In the genomic region with DNA sequence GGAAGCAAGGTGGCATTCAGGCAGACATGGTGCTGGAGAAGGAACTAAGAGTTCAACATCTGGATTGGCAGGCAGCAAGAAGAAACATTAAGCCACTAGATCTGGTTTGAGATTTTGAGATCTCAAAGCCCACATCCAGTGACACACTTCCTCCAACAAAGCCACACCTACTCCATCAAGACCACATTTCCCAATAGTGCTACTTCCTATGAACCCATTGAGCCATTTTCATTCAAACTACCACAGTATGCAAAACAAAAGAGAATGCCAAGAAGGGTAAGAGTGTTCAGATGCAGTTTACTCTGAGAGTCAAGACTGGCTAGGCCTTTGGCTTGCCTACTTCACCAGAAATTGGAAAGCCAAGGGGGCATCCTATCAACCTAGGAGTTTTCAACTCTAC, we compare ENCODE assay signal across 18 mouse cellular contexts.
"Had no signal": no experiment of that assay in that cellular context is flagged by ENCODE, and none has a peak within 500 bp of the region (broad histone marks: within the 10 kb centered on the region; RNA-seq: fewer than 3 reads in every experiment).

No protein-coding gene starts in this region.

- H3K27ac ChIP-seq: limb, embryonic 12.5 days; limb, embryonic 15.5 days; liver, embryonic 14.5 days; macrophage; midbrain, embryonic 12.5 days; midbrain, embryonic 15.5 days; neural tube, embryonic 13.5 days had no signal

- ATAC-seq: intestine, postnatal 0 days; liver, postnatal 0 days; lung, postnatal 0 days; midbrain, embryonic 15.5 days had no signal

- H3K27me3 ChIP-seq: limb, embryonic 12.5 days; limb, embryonic 15.5 days; midbrain, embryonic 12.5 days; midbrain, embryonic 15.5 days; neural tube, embryonic 13.5 days had no signal

- DNase-seq: kidney, adult 8-10 months; kidney, postnatal 14 days; kidney, postnatal 4 days; left cerebral cortex, postnatal 4 days; liver, postnatal 0 days; lung, embryonic 14.5 days; thymus, postnatal 4 days had no signal

- H3K4me1 ChIP-seq: limb, embryonic 12.5 days; midbrain, embryonic 12.5 days; midbrain, embryonic 15.5 days; neural tube, embryonic 13.5 days had no signal

- H3K4me2 ChIP-seq: limb, embryonic 12.5 days; limb, embryonic 15.5 days; liver, embryonic 11.5 days; lung, embryonic 14.5 days; midbrain, embryonic 12.5 days; midbrain, embryonic 15.5 days; neural tube, embryonic 13.5 days had no signal

- H3K4me3 ChIP-seq: limb, embryonic 12.5 days; limb, embryonic 15.5 days; midbrain, embryonic 12.5 days; midbrain, embryonic 15.5 days; myocyte; neural tube, embryonic 13.5 days had no signal

- H3K9me3 ChIP-seq: limb, embryonic 15.5 days; midbrain, embryonic 12.5 days; midbrain, embryonic 15.5 days; neural tube, embryonic 13.5 days had no signal

- H3K9ac ChIP-seq: limb, embryonic 12.5 days; limb, embryonic 15.5 days; liver, embryonic 14.5 days; liver, postnatal 0 days; lung, embryonic 14.5 days; midbrain, embryonic 12.5 days; midbrain, embryonic 15.5 days; neural tube, embryonic 13.5 days had no signal

- H3K36me3 ChIP-seq: limb, embryonic 12.5 days; limb, embryonic 15.5 days; midbrain, embryonic 12.5 days; midbrain, embryonic 15.5 days; neural tube, embryonic 13.5 days had no signal
